Mouse (Mus musculus) left cerebral cortex, adult 2 months (tissue): ENCODE data around the gene Fbxo42. TPM values are rescaled to one million over a fixed set of nuclear protein-coding genes. Genes with fewer than 3 reads are reported as not detected.

Experiments
- DNase-seq, 2 experiments: peaks; one replicate each; pipeline ENCODE4 v3.0.0; 2021 to 2022; ENCODE audit warnings: low spot score in 2 of 2, mixed read lengths in 1 of 2; ENCODE audit errors: extremely low spot score in 1 of 2
- H3K27ac ChIP-seq: fragments of 200-600 bp; 2 replicates; pipeline ENCODE4 v1.8.1; 2022
- H3K4me3 ChIP-seq: fragments of 200-600 bp; 2 replicates; pipeline ENCODE4 v1.8.1; 2022
- CTCF ChIP-seq: fragments of 200-600 bp; IDR thresholded peaks from 2 replicates; pipeline ENCODE4 v1.8.1; 2022; ENCODE audit warnings: antibody characterized with exemption, mild to moderate bottlenecking, moderate library complexity
- intact Hi-C: fragments of 180-260 bp; cut with DNase I; formaldehyde crosslinking; loops from one replicate; pipeline ENCODE4 v1.15.1; 2025
- total RNA-seq, 2 experiments: library from RNA; stranded (reverse); gene quantifications; 2 replicates each; pipeline ENCODE4 v1.2.3; 2021

The Fbxo42 gene
- total RNA-seq, 2 experiments from 2014 or later, result 29.3 to 30.3 TPM

DNA sequence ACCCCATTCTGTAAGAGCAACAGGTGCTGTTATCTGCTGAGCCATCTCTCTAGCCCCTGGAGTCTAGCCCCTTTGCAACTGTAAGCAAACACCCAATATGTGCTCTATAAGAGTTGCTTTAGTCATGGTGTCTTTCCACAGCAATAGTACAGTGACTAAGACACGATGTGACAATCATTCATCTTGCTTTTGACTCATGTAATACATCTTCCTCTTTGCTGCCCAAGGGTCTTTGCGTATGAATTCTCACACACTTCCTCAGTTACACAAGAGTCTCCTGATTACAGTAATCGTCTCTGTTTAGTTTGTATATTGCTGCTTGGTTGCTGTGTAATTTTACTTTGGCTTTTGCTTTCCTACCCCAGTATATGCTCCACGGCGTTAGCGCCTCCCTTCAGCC lies 34.3 kb downstream of the Fbxo42 start:
- DNase-seq, result no peak
- Histone ChIP-seq H3K4me3 (no peak overlapping the region), H3K27ac (no peak overlapping the region)
- intact Hi-C loops, result no loop called here
- no peak for TF ChIP-seq CTCF

- DNase-seq, result no peak
- Histone ChIP-seq H3K4me3 (no peak overlapping the region), H3K27ac (no peak overlapping the region)
- TF ChIP-seq CTCF, result no peak
- intact Hi-C loops, result no loop called here
Observed at GRCm38 (mm10) chr4:141183932-141184331, 36.2 kb downstream of the Fbxo42 start.

GRCm38 (mm10) chr4:141184426-141184825 lies 36.7 kb downstream of the Fbxo42 start:
- no peak for TF ChIP-seq CTCF
- Histone ChIP-seq H3K4me3 (no peak overlapping the region), H3K27ac (no peak overlapping the region)
- DNase-seq, result no peak
- intact Hi-C loops, result no loop called here

- Histone ChIP-seq H3K27ac (no peak overlapping the region), H3K4me3 (no peak overlapping the region)
- DNase-seq, result no peak
- intact Hi-C loops, result no loop called here
- TF ChIP-seq CTCF, result no peak
Observed at GRCm38 (mm10) chr4:141186923-141187836, 39.5 kb downstream of the Fbxo42 start.

- no peak overlapping the region for H3K4me3 ChIP-seq
- intact Hi-C loops, result no loop called here
- TF ChIP-seq CTCF, result no peak
Observed at GRCm38 (mm10) chr4:141191294-141191693, 43.6 kb downstream of the Fbxo42 start.

GRCm38 (mm10) chr4:141194553-141194952 lies 46.8 kb downstream of the Fbxo42 start:
- Histone ChIP-seq H3K27ac (no peak overlapping the region), H3K4me3 (no peak overlapping the region)
- intact Hi-C loops, result no loop called here
- DNase-seq, result no peak
- no peak for TF ChIP-seq CTCF

More at GRCm38 (mm10) chr4:141191294-141191693, 43.6 kb downstream of the Fbxo42 start:
- DNase-seq, result no peak
- H3K27ac ChIP-seq, result no peak overlapping the region

- TF ChIP-seq CTCF, result no peak
- intact Hi-C loops, result no loop called here
- Histone ChIP-seq H3K4me3 (no peak overlapping the region), H3K27ac (no peak overlapping the region)
- no peak for DNase-seq
Observed at GRCm38 (mm10) chr4:141196981-141197685, 49.4 kb downstream of the Fbxo42 start.

DNA sequence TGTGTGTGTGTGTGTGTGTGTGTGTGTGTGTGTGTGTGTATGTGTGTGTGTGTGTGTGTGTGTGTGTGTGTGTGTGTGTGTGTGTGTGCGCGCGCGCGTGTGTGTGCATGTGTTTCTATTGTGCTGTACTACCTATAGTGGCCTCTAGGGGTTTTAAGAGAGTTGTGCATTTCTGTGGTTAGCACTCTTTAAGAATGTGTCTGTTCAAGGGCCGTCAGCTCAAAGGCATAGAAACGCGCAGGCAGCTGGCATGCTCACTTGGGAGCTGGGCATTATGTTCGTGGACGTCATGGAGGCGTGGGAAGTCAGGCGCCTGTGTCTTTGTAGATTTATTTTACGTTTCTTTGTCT lies 49.9 kb downstream of the Fbxo42 start:
- Histone ChIP-seq H3K27ac (no peak overlapping the region), H3K4me3 (no peak overlapping the region)
- intact Hi-C loops, result no loop called here
- no peak; the same call in 1 of the 2 replicates for TF ChIP-seq CTCF
- no peak for DNase-seq

- no peak for DNase-seq
- TF ChIP-seq CTCF, result no peak
- intact Hi-C loops, result loop anchor here (5.0 kb wide), 2 partner anchors 54 to 66 kb away; partner anchors contain the start of gene Fbxo42
- Histone ChIP-seq H3K27ac (no peak overlapping the region; the same call in 1 of the 2 replicates), H3K4me3 (no peak overlapping the region)
Observed at GRCm38 (mm10) chr4:141200906-141201305, 53.2 kb downstream of the Fbxo42 start.

DNA sequence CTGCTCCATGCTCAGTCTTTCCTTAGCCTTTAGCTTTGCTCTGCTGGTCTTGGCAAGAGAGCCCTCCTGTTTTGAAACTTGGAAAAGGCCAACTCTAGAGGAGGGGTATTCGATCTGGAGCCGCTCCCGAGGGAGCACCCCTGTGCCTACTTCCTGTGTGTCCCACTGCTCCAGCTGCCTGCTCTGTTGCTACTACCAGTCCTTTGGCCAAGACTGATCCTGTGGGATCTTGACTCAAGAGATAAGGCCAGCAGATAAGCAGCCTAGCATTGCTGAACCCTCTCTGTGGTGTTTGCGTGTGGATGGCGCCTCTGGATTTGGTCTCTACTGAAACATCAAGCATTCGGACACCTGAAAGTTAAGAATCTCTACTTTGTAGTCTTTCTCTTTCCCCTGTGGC lies 54.5 kb downstream of the Fbxo42 start:
- no peak for DNase-seq
- TF ChIP-seq CTCF, result no peak
- intact Hi-C loops, result loop anchor here (5.0 kb wide), 2 partner anchors 55 to 65 kb away; partner anchors contain the start of gene Fbxo42

DNA sequence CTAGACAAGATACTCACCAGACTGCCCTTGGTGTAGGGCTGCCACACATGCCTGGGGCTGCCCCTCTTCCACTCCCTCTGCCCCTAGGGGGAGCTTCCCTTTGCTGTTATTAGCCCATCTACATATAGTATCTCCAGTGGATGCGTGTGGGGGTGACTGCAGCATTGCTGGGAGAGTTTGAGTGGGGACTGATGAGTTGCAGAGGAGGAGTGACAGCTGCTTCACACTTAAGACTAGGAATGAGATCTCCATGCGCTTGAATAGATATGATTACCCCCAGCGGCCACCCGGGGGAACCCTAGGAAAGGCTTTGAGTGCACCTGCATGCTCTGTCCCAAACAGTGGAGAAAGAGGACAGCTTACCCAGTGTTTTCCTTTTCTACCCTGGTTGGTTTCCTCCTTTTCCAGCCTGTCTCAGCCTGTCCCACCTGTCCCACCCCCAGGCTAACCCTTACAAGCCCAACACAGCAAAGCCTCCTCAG lies 56.9 kb downstream of the Fbxo42 start:
- Histone ChIP-seq H3K4me3 (no peak overlapping the region), H3K27ac (no peak overlapping the region)
- DNase-seq, result peak in 1 of 2 experiments; percentile 32
- peak; percentile 49 for TF ChIP-seq CTCF
- intact Hi-C loops, result loop anchor here (2.0 to 5.0 kb wide), 3 partner anchors 57 to 158 kb away; partner anchors contain the start of gene Fbxo42

More for the DNA sequence above, 54.5 kb downstream of the Fbxo42 start:
- Histone ChIP-seq H3K27ac (no peak overlapping the region), H3K4me3 (no peak overlapping the region)

GRCm38 (mm10) chr4:141207081-141207480 lies 59.4 kb downstream of the Fbxo42 start:
- intact Hi-C loops, result no loop called here
- DNase-seq, result no peak
- no peak overlapping the region for H3K27ac ChIP-seq
- no peak overlapping the region for H3K4me3 ChIP-seq
- TF ChIP-seq CTCF, result no peak
